Mouse (Mus musculus) G1E-ER4 (cell line): ENCODE data around the gene Zfp213. TPM values are rescaled to one million over a fixed set of nuclear protein-coding genes. Genes with fewer than 3 reads are reported as not detected.

Experiments used
- GATA1 ChIP-seq: IDR thresholded peaks from one replicate; pipeline ENCODE4 v1.8.0; 2012; ENCODE audit warnings: low read length, inconsistent platforms
- polyA plus RNA-seq: library from polyadenylated mRNA; stranded (reverse); fragments of >175 nt; gene quantifications from 2 replicates; pipeline ENCODE4 v1.2.3, GENCODE M21; 2012

Gene Zfp213
- polyA plus RNA-seq, 1 experiment = 12.1 TPM

GRCm38 (mm10) chr17:23585721-23586491 is 21.9 kb upstream of the Zfp213 start:
- no peak for TF ChIP-seq GATA1

- no peak for TF ChIP-seq GATA1
Observed at GRCm38 (mm10) chr17:23584786-23585185, 20.7 kb upstream of the Zfp213 start.

- TF ChIP-seq GATA1 = no peak
Observed at GRCm38 (mm10) chr17:23575951-23576552, 12.0 kb upstream of the Zfp213 start.

- TF ChIP-seq GATA1 = no peak
Observed at GRCm38 (mm10) chr17:23574130-23574529, 10.1 kb upstream of the Zfp213 start.

GRCm38 (mm10) chr17:23572059-23572458 is 8.0 kb upstream of the Zfp213 start:
- TF ChIP-seq GATA1 = no peak

GRCm38 (mm10) chr17:23571084-23571483 is 7.0 kb upstream of the Zfp213 start:
- TF ChIP-seq GATA1 = no peak

- no peak for TF ChIP-seq GATA1
Observed at GRCm38 (mm10) chr17:23570017-23570416, 6.0 kb upstream of the Zfp213 start.

- no peak for TF ChIP-seq GATA1
Observed at GRCm38 (mm10) chr17:23568370-23568769, 4.3 kb upstream of the Zfp213 start.

GRCm38 (mm10) chr17:23566787-23567186 is 2.7 kb upstream of the Zfp213 start:
- TF ChIP-seq GATA1 = no peak

GRCm38 (mm10) chr17:23564368-23564715 is 304 bp upstream of the Zfp213 start:
- no peak for TF ChIP-seq GATA1

- no peak for TF ChIP-seq GATA1
Observed at GRCm38 (mm10) chr17:23559767-23560166, 4.3 kb downstream of the Zfp213 start.

GRCm38 (mm10) chr17:23555243-23555916 is 8.7 kb downstream of the Zfp213 start:
- no peak for TF ChIP-seq GATA1

- no peak for TF ChIP-seq GATA1
Observed at GRCm38 (mm10) chr17:23554321-23554720, 9.7 kb downstream of the Zfp213 start.

- TF ChIP-seq GATA1 = no peak
Observed at GRCm38 (mm10) chr17:23553634-23554120, 10.4 kb downstream of the Zfp213 start.

GRCm38 (mm10) chr17:23552896-23553633 is 11.0 kb downstream of the Zfp213 start:
- TF ChIP-seq GATA1 = no peak

GRCm38 (mm10) chr17:23551963-23552362 is 12.1 kb downstream of the Zfp213 start:
- TF ChIP-seq GATA1 = no peak
